Mouse (Mus musculus): Measurements from ENCODE around the gene Spindoc. TPM values are rescaled to one million over a fixed set of nuclear protein-coding genes. Genes with fewer than 3 reads are reported as not detected.
A peak's percentile ranks its signal among the peaks of the same experiment; 100 is the strongest.

Gene Spindoc
- polyA plus RNA-seq (2016; fragmentation: Nextera tagmentation; extraction: Ambion mirVana) = 41.9 and 42.4 TPM in 2 replicates

- Histone ChIP-seq H3K9ac (peak within 1 kb of the TSS; percentile 92), H3K9me3 (no peaks in the 10 kb centered on the region), H3K27me3 (no peaks in the 10 kb centered on the region), H3K27ac (peak within 1 kb of the TSS; percentile 97), H3K4me3 (replicated peaks) (peak within 1 kb of the TSS; percentile 88), H3K36me3 (replicated peaks) (peaks cover 11% of the 10 kb centered on the region), H3K4me2 (peak within 1 kb of the TSS; percentile 80), H3K4me1 (peaks cover 46% of the 10 kb centered on the region)
- ATAC-seq (ENCODE audit: low FRiP score) = peak; percentile 100
- under 1% methylated on average over 52 of the region's 52 CpGs for WGBS
Observed at GRCm38 (mm10) chr19:7382903-7383865, at the start of gene Spindoc. Spindoc (minus strand) TSS chr19:7382994.

GRCm38 (mm10) chr19:7425398-7425775 is 42.6 kb upstream of the Spindoc start:
- peaks cover 94% of the 10 kb centered on the region for H3K36me3 ChIP-seq (replicated peaks)
- H3K4me2 ChIP-seq = no peak overlapping the region
- WGBS = 48% methylated on average over 3 of the region's 3 CpGs
- H3K4me3 ChIP-seq (replicated peaks) = no peak overlapping the region
- H3K27ac ChIP-seq = no peak overlapping the region
- H3K9me3 ChIP-seq = no peaks in the 10 kb centered on the region
- H3K9ac ChIP-seq = no peak overlapping the region
- H3K4me1 ChIP-seq = peaks cover 47% of the 10 kb centered on the region
- H3K27me3 ChIP-seq = no peaks in the 10 kb centered on the region
- ATAC-seq (ENCODE audit: low FRiP score) = no peak

- H3K9ac ChIP-seq = peak overlapping the region; percentile 17; the same call in 1 of the 2 replicates
- no peak overlapping the region for H3K4me2 ChIP-seq
- 63% methylated on average over 8 of the region's 8 CpGs for WGBS
Observed at GRCm38 (mm10) chr19:7424590-7425397, 42.0 kb upstream of the Spindoc start.

GRCm38 (mm10) chr19:7424131-7424530 is 41.3 kb upstream of the Spindoc start:
- Histone ChIP-seq H3K9ac (peak overlapping the region; percentile 99), H3K4me3 (replicated peaks) (peak overlapping the region; percentile 32; the same call in 1 of the 2 replicates), H3K27ac (peak overlapping the region; percentile 63)

More at GRCm38 (mm10) chr19:7424590-7425397, 42.0 kb upstream of the Spindoc start:
- ATAC-seq (ENCODE audit: low FRiP score) = no peak
- no peak overlapping the region for H3K4me3 ChIP-seq (replicated peaks)
- no peaks in the 10 kb centered on the region for H3K9me3 ChIP-seq
- H3K36me3 ChIP-seq (replicated peaks) = peaks cover 97% of the 10 kb centered on the region
- H3K27ac ChIP-seq = peak overlapping the region; percentile 63
- H3K4me1 ChIP-seq = peaks cover 53% of the 10 kb centered on the region
- H3K27me3 ChIP-seq = no peaks in the 10 kb centered on the region

GRCm38 (mm10) chr19:7423656-7424030 is 40.8 kb upstream of the Spindoc start:
- Histone ChIP-seq H3K9ac (peak overlapping the region; percentile 99), H3K4me3 (replicated peaks) (peak overlapping the region; percentile 32), H3K4me2 (peak overlapping the region; percentile 74), H3K27me3 (no peaks in the 10 kb centered on the region), H3K36me3 (replicated peaks) (peaks cover 88% of the 10 kb centered on the region), H3K9me3 (no peaks in the 10 kb centered on the region), H3K4me1 (peaks cover 65% of the 10 kb centered on the region), H3K27ac (peak overlapping the region; percentile 86)
- ATAC-seq (ENCODE audit: low FRiP score) = 0 out of 2 replicates have a peak, but pooled peaks have one; percentile 4
- WGBS = 16% methylated on average over 16 of the region's 16 CpGs

More at GRCm38 (mm10) chr19:7424131-7424530, 41.3 kb upstream of the Spindoc start:
- Histone ChIP-seq H3K9me3 (no peaks in the 10 kb centered on the region), H3K4me1 (peaks cover 60% of the 10 kb centered on the region), H3K4me2 (peak overlapping the region; percentile 74), H3K27me3 (no peaks in the 10 kb centered on the region), H3K36me3 (replicated peaks) (peaks cover 91% of the 10 kb centered on the region)
- ATAC-seq (ENCODE audit: low FRiP score) = no peak
- 62% methylated on average over 7 of the region's 7 CpGs for WGBS

- peak; percentile 39 for ATAC-seq (ENCODE audit: low FRiP score)
- H3K4me1 ChIP-seq = peaks cover 65% of the 10 kb centered on the region
- no peaks in the 10 kb centered on the region for H3K9me3 ChIP-seq
- H3K36me3 ChIP-seq (replicated peaks) = peaks cover 83% of the 10 kb centered on the region
- no peaks in the 10 kb centered on the region for H3K27me3 ChIP-seq
- peak overlapping the region; percentile 86 for H3K27ac ChIP-seq
- H3K4me3 ChIP-seq (replicated peaks) = peak overlapping the region; percentile 32
- H3K4me2 ChIP-seq = peak overlapping the region; percentile 74
- WGBS = 7% methylated on average over 51 of the region's 51 CpGs
- peak overlapping the region; percentile 99 for H3K9ac ChIP-seq
Observed at GRCm38 (mm10) chr19:7423028-7423655, 40.3 kb upstream of the Spindoc start.

GRCm38 (mm10) chr19:7422656-7423027 is 39.8 kb upstream of the Spindoc start:
- 5% methylated on average over 35 of the region's 35 CpGs for WGBS
- H3K4me2 ChIP-seq = peak overlapping the region; percentile 74
- H3K27ac ChIP-seq = peak overlapping the region; percentile 86
- no peaks in the 10 kb centered on the region for H3K27me3 ChIP-seq
- peak overlapping the region; percentile 99 for H3K9ac ChIP-seq
- no peaks in the 10 kb centered on the region for H3K9me3 ChIP-seq
- ATAC-seq (ENCODE audit: low FRiP score) = peak; percentile 2; the same call in 1 of the 2 replicates
- H3K36me3 ChIP-seq (replicated peaks) = peaks cover 78% of the 10 kb centered on the region
- peaks cover 65% of the 10 kb centered on the region for H3K4me1 ChIP-seq
- peak overlapping the region; percentile 32 for H3K4me3 ChIP-seq (replicated peaks)

- H3K4me3 ChIP-seq (replicated peaks) = peak overlapping the region; percentile 32
- peak; percentile 62 for ATAC-seq (ENCODE audit: low FRiP score)
- H3K4me1 ChIP-seq = peaks cover 65% of the 10 kb centered on the region
- H3K36me3 ChIP-seq (replicated peaks) = peaks cover 70% of the 10 kb centered on the region
- peak overlapping the region; percentile 74 for H3K4me2 ChIP-seq
- 9% methylated on average over 36 of the region's 48 CpGs for WGBS
- H3K9ac ChIP-seq = peak overlapping the region; percentile 99
- H3K9me3 ChIP-seq = no peaks in the 10 kb centered on the region
- H3K27me3 ChIP-seq = no peaks in the 10 kb centered on the region
- peak overlapping the region; percentile 86 for H3K27ac ChIP-seq
Observed at GRCm38 (mm10) chr19:7421602-7422591, 39.1 kb upstream of the Spindoc start.

GRCm38 (mm10) chr19:7420841-7421601 is 38.2 kb upstream of the Spindoc start:
- H3K9me3 ChIP-seq = no peaks in the 10 kb centered on the region
- ATAC-seq (ENCODE audit: low FRiP score) = no peak
- peak overlapping the region; percentile 32 for H3K4me3 ChIP-seq (replicated peaks)
- peaks cover under 1% of the 10 kb centered on the region; the same call in 1 of the 2 replicates for H3K27me3 ChIP-seq
- 48% methylated on average over 27 of the region's 27 CpGs for WGBS
- peak overlapping the region; percentile 99 for H3K9ac ChIP-seq
- H3K4me2 ChIP-seq = peak overlapping the region; percentile 74
- peaks cover 72% of the 10 kb centered on the region for H3K4me1 ChIP-seq
- H3K27ac ChIP-seq = peak overlapping the region; percentile 86
- H3K36me3 ChIP-seq (replicated peaks) = peaks cover 61% of the 10 kb centered on the region

- 59% methylated on average over 12 of the region's 12 CpGs for WGBS
- Histone ChIP-seq H3K27ac (peak overlapping the region; percentile 98), H3K9me3 (no peaks in the 10 kb centered on the region), H3K36me3 (replicated peaks) (peaks cover 52% of the 10 kb centered on the region), H3K9ac (peak overlapping the region; percentile 99), H3K27me3 (peaks cover 5% of the 10 kb centered on the region; the same call in 1 of the 2 replicates), H3K4me1 (peaks cover 76% of the 10 kb centered on the region), H3K4me3 (replicated peaks) (peak overlapping the region; percentile 95), H3K4me2 (peak overlapping the region; percentile 74)
- ATAC-seq (ENCODE audit: low FRiP score) = no peak
Observed at GRCm38 (mm10) chr19:7420108-7420507, 37.3 kb upstream of the Spindoc start.
